Mouse (Mus musculus) hindbrain, embryonic 16.5 days (tissue): ENCODE results near the gene Son. TPM values are rescaled to one million over a fixed set of nuclear protein-coding genes. Genes with fewer than 3 reads are reported as not detected.
A peak's percentile ranks its signal among the peaks of the same experiment; 100 is the strongest.

Experiments used
- ATAC-seq: fragments of 200-750 bp; cut with Nextera tagmentation; 2 replicates; pipeline ENCODE4 v1.8.0; 2017; ENCODE audit warnings: moderate TSS enrichment, moderate library complexity
- H3K27ac ChIP-seq: fragments of 300-500 bp; sonication (generic); 2 replicates; pipeline ENCODE4 v1.5.1; 2014; ENCODE audit warnings: low read depth, mild to moderate bottlenecking, control low read depth, low read length, moderate library complexity
- H3K27me3 ChIP-seq: fragments of 300-500 bp; sonication (generic); replicated peaks from 2 replicates; pipeline ENCODE4 v1.6.1; 2014; ENCODE audit warnings: low read length; ENCODE audit not compliant: control insufficient read depth, insufficient read depth
- H3K36me3 ChIP-seq: fragments of 300-500 bp; sonication (generic); 2 replicates; pipeline ENCODE4 v1.6.1; 2014; ENCODE audit warnings: mild to moderate bottlenecking, low read length, moderate library complexity, mixed read lengths; ENCODE audit not compliant: control insufficient read depth, insufficient read depth
- H3K4me1 ChIP-seq: fragments of 300-500 bp; sonication (generic); 2 replicates; pipeline ENCODE4 v1.6.1; 2014; ENCODE audit warnings: low read depth, low read length; ENCODE audit not compliant: control insufficient read depth, insufficient read depth
- H3K4me2 ChIP-seq: fragments of 300-500 bp; sonication (generic); 2 replicates; pipeline ENCODE4 v1.6.1; 2014; ENCODE audit warnings: mild to moderate bottlenecking, low read length, control low read depth, moderate library complexity
- H3K4me3 ChIP-seq: fragments of 300-500 bp; sonication (generic); 2 replicates; pipeline ENCODE4 v1.5.1; 2014; ENCODE audit warnings: mild to moderate bottlenecking, low read length, control low read depth, moderate library complexity
- H3K9ac ChIP-seq: fragments of 300-500 bp; sonication (generic); 2 replicates; pipeline ENCODE4 v1.6.1; 2014; ENCODE audit warnings: low read depth, mild to moderate bottlenecking, control low read depth, low read length, moderate library complexity
- H3K9me3 ChIP-seq: fragments of 300-500 bp; sonication (generic); 2 replicates; pipeline ENCODE4 v1.6.1; 2014; ENCODE audit warnings: mild to moderate bottlenecking, low read length, moderate library complexity; ENCODE audit not compliant: control insufficient read depth
- WGBS: fragments of 180-500 bp; shearing (Covaris S2); extraction: QIAGEN DNeasy Blood & Tissue Kit; methylation state at CpG from one replicate; pipeline ENCODE4 v1.1.7; 2014; 5-methylcytosine and 5-hydroxymethylcytosine counted together
- polyA plus RNA-seq: library from polyadenylated mRNA; unstranded; fragments of >200 nt; fragmentation: Nextera tagmentation; extraction: Ambion mirVana; gene quantifications from 2 replicates; pipeline ENCODE4 v1.2.1, GENCODE M21; 2015

The Son gene
- polyA plus RNA-seq, 1 experiment from 2014 or later = 89.4 TPM

GRCm38 (mm10) chr16:91612525-91612924 lies 34.8 kb upstream of the Son start:
- ATAC-seq = no peak
- no peak overlapping the region for H3K9ac ChIP-seq
- H3K36me3 ChIP-seq = no peaks in the 10 kb centered on the region
- H3K4me1 ChIP-seq = no peaks in the 10 kb centered on the region
- no peaks in the 10 kb centered on the region for H3K9me3 ChIP-seq
- no peak overlapping the region for H3K27ac ChIP-seq
- WGBS = 72% methylated on average over 5 of the region's 5 CpGs
- no peak overlapping the region for H3K4me3 ChIP-seq
- H3K4me2 ChIP-seq = no peak overlapping the region
- H3K27me3 ChIP-seq = no peaks in the 10 kb centered on the region

- H3K9ac ChIP-seq = no peak overlapping the region
- H3K4me3 ChIP-seq = no peak overlapping the region
- ATAC-seq = no peak
- H3K9me3 ChIP-seq = no peaks in the 10 kb centered on the region
- no peak overlapping the region for H3K27ac ChIP-seq
- no peaks in the 10 kb centered on the region for H3K36me3 ChIP-seq
- no peak overlapping the region for H3K4me2 ChIP-seq
- H3K4me1 ChIP-seq = peaks cover 6% of the 10 kb centered on the region
- WGBS = 86% methylated on average over 6 of the region's 6 CpGs
- no peaks in the 10 kb centered on the region for H3K27me3 ChIP-seq
These were observed 32.8 kb upstream of the Son start for GRCm38 (mm10) chr16:91614552-91614951.

- Histone ChIP-seq H3K4me3 (peak within 1 kb of the TSS; percentile 57), H3K4me1 (peaks cover 6% of the 10 kb centered on the region), H3K4me2 (peak within 1 kb of the TSS; percentile 86), H3K36me3 (peaks cover 19% of the 10 kb centered on the region), H3K9ac (peak within 1 kb of the TSS; percentile 73), H3K27ac (no peak within 1 kb of the TSS), H3K27me3 (no peaks in the 10 kb centered on the region), H3K9me3 (no peaks in the 10 kb centered on the region)
- peak; percentile 95 for ATAC-seq
- WGBS = 10% methylated on average over 39 of the region's 39 CpGs
These were observed 28.5 kb upstream of the Son start, which contains the start of gene Dnajc28 for GRCm38 (mm10) chr16:91618511-91619501. TSS of gene Dnajc28 (minus strand) at chr16:91619026.

- no peak overlapping the region for H3K27ac ChIP-seq
- peaks cover 24% of the 10 kb centered on the region for H3K36me3 ChIP-seq
- peaks cover 6% of the 10 kb centered on the region for H3K4me1 ChIP-seq
- no peaks in the 10 kb centered on the region for H3K9me3 ChIP-seq
- H3K9ac ChIP-seq = no peak overlapping the region
- no peaks in the 10 kb centered on the region for H3K27me3 ChIP-seq
- 84% methylated on average over 5 of the region's 5 CpGs for WGBS
- H3K4me3 ChIP-seq = no peak overlapping the region
- no peak overlapping the region for H3K4me2 ChIP-seq
- no peak for ATAC-seq
These were observed 27.1 kb upstream of the Son start for GRCm38 (mm10) chr16:91620185-91620584.

- Histone ChIP-seq H3K36me3 (peaks cover 26% of the 10 kb centered on the region), H3K4me1 (peaks cover 6% of the 10 kb centered on the region), H3K9ac (no peak overlapping the region), H3K4me3 (no peak overlapping the region), H3K9me3 (no peaks in the 10 kb centered on the region), H3K27ac (no peak overlapping the region), H3K27me3 (no peaks in the 10 kb centered on the region), H3K4me2 (no peak overlapping the region)
- ATAC-seq = no peak
- 92% methylated on average over 11 of the region's 11 CpGs for WGBS
These were observed 26.3 kb upstream of the Son start for GRCm38 (mm10) chr16:91620991-91621390.

- no peak overlapping the region for H3K4me2 ChIP-seq
- no peaks in the 10 kb centered on the region for H3K27me3 ChIP-seq
- no peak overlapping the region for H3K27ac ChIP-seq
- peaks cover 35% of the 10 kb centered on the region for H3K36me3 ChIP-seq
- no peak overlapping the region for H3K4me3 ChIP-seq
- H3K9me3 ChIP-seq = no peaks in the 10 kb centered on the region
- H3K9ac ChIP-seq = no peak overlapping the region
- peaks cover 4% of the 10 kb centered on the region for H3K4me1 ChIP-seq
- no peak for ATAC-seq
- WGBS = 95% methylated on average over 9 of the region's 9 CpGs
These were observed 24.2 kb upstream of the Son start for GRCm38 (mm10) chr16:91623074-91623473.

GRCm38 (mm10) chr16:91627831-91628230 lies 19.5 kb upstream of the Son start:
- Histone ChIP-seq H3K27ac (no peak overlapping the region), H3K9ac (no peak overlapping the region), H3K4me3 (no peak overlapping the region), H3K27me3 (no peaks in the 10 kb centered on the region), H3K4me2 (no peak overlapping the region), H3K36me3 (peaks cover 33% of the 10 kb centered on the region), H3K4me1 (no peaks in the 10 kb centered on the region), H3K9me3 (no peaks in the 10 kb centered on the region)
- ATAC-seq = no peak
- WGBS = 93% methylated on average over 7 of the region's 7 CpGs

GRCm38 (mm10) chr16:91628673-91629072 lies 18.6 kb upstream of the Son start:
- Histone ChIP-seq H3K4me3 (no peak overlapping the region), H3K27me3 (no peaks in the 10 kb centered on the region), H3K4me2 (no peak overlapping the region), H3K36me3 (peaks cover 32% of the 10 kb centered on the region), H3K9ac (no peak overlapping the region), H3K4me1 (no peaks in the 10 kb centered on the region), H3K27ac (no peak overlapping the region), H3K9me3 (no peaks in the 10 kb centered on the region)
- 89% methylated on average over 3 of the region's 3 CpGs for WGBS
- no peak for ATAC-seq

- Histone ChIP-seq H3K4me2 (no peak overlapping the region), H3K27ac (no peak overlapping the region), H3K4me1 (no peaks in the 10 kb centered on the region), H3K9ac (no peak overlapping the region), H3K4me3 (no peak overlapping the region), H3K27me3 (no peaks in the 10 kb centered on the region), H3K9me3 (no peaks in the 10 kb centered on the region), H3K36me3 (peaks cover 29% of the 10 kb centered on the region)
- 90% methylated on average over 4 of the region's 4 CpGs for WGBS
- no peak for ATAC-seq
These were observed 17.6 kb upstream of the Son start for GRCm38 (mm10) chr16:91629749-91630148.
